Mouse (Mus musculus) embryonic facial prominence, embryonic 13.5 days (tissue): ENCODE data around the gene Loxl1. TPM values are rescaled to one million over a fixed set of nuclear protein-coding genes. Genes with fewer than 3 reads are reported as not detected.
A peak's percentile ranks its signal among the peaks of the same experiment; 100 is the strongest.

Experiments used
- ATAC-seq: fragments of 200-750 bp; cut with Nextera tagmentation; 2 replicates; pipeline ENCODE4 v1.8.0; 2017; ENCODE audit warnings: low read depth; ENCODE audit not compliant: insufficient number of reproducible peaks, insufficient read depth, low FRiP score, low TSS enrichment
- H3K27ac ChIP-seq: fragments of 300-500 bp; sonication (generic); 2 replicates; pipeline ENCODE4 v1.5.1; 2015; ENCODE audit warnings: moderate library complexity, mild to moderate bottlenecking, inconsistent platforms
- H3K27me3 ChIP-seq: fragments of 300-500 bp; sonication (generic); 2 replicates; pipeline ENCODE4 v1.6.1; 2015; ENCODE audit warnings: mild to moderate bottlenecking, inconsistent platforms
- H3K36me3 ChIP-seq: fragments of 300-500 bp; sonication (generic); 2 replicates; pipeline ENCODE4 v1.6.1; 2015; ENCODE audit warnings: mild to moderate bottlenecking, inconsistent platforms
- H3K4me1 ChIP-seq: fragments of 300-500 bp; sonication (generic); 2 replicates; pipeline ENCODE4 v1.6.1; 2015; ENCODE audit warnings: inconsistent platforms
- H3K4me2 ChIP-seq: fragments of 300-500 bp; sonication (generic); 2 replicates; pipeline ENCODE4 v1.6.1; 2015; ENCODE audit warnings: moderate library complexity, mild to moderate bottlenecking, inconsistent platforms
- H3K4me3 ChIP-seq: fragments of 300-500 bp; sonication (generic); 2 replicates; pipeline ENCODE4 v1.5.1; 2015; ENCODE audit warnings: mild to moderate bottlenecking, inconsistent platforms
- H3K9ac ChIP-seq: fragments of 300-500 bp; sonication (generic); 2 replicates; pipeline ENCODE4 v1.6.1; 2015; ENCODE audit warnings: mild to moderate bottlenecking, inconsistent platforms
- H3K9me3 ChIP-seq: fragments of 300-500 bp; sonication (generic); 2 replicates; pipeline ENCODE4 v1.6.1; 2016; ENCODE audit warnings: inconsistent platforms
- WGBS: fragments of 180-500 bp; shearing (Covaris S2); methylation state at CpG from one replicate; pipeline ENCODE4 v1.1.7; 2015; ENCODE audit warnings: mixed read lengths; 5-methylcytosine and 5-hydroxymethylcytosine counted together
- polyA plus RNA-seq: library from polyadenylated mRNA; unstranded; fragments of >200 nt; fragmentation: Nextera tagmentation; extraction: Ambion mirVana; gene quantifications from 2 replicates; pipeline ENCODE4 v1.2.1, GENCODE M21; 2015

Gene Loxl1
- polyA plus RNA-seq, 1 experiment from 2014 or later = 30.9 TPM

DNA sequence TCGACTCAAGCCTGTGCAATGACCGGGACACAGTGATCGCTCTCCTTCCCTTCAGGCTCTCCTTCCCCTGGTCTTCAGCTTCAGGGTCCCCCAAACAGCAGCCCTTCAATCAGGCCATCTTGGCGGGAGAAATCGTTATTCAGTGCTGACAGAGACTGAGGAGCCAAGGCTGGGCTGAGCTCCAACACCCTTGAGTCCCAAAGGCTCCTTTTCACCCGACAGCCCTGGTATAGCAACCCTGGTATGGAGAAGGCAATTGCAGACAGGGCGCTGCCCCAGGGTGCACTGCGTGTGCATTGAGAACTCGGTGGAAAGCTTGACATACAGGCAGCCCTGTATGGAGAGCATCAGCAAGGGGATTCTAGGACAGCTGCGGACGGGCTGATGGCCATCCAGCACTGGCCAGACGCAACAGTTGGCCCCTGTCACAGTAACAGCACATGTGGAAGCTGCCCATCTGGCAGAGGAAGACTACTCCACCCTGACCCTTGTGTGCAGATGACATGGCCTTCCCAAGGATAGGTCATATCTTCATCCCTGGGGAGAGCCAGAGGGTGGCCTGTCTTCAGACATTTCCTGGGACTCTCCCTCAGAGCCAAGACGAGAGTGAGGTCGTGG lies 2.8 kb downstream of the Loxl1 start:
- H3K9me3 ChIP-seq = no peaks in the 10 kb centered on the region
- peak overlapping the region; percentile 24 for H3K4me3 ChIP-seq
- peak overlapping the region; percentile 36; the same call in 1 of the 2 replicates for H3K9ac ChIP-seq
- H3K27me3 ChIP-seq = peaks cover 19% of the 10 kb centered on the region
- peaks cover 89% of the 10 kb centered on the region for H3K4me1 ChIP-seq
- H3K4me2 ChIP-seq = peak overlapping the region; percentile 89
- no peak for ATAC-seq
- WGBS = 78% methylated on average over 14 of the region's 14 CpGs
- H3K27ac ChIP-seq = no peak overlapping the region
- H3K36me3 ChIP-seq = no peaks in the 10 kb centered on the region

DNA sequence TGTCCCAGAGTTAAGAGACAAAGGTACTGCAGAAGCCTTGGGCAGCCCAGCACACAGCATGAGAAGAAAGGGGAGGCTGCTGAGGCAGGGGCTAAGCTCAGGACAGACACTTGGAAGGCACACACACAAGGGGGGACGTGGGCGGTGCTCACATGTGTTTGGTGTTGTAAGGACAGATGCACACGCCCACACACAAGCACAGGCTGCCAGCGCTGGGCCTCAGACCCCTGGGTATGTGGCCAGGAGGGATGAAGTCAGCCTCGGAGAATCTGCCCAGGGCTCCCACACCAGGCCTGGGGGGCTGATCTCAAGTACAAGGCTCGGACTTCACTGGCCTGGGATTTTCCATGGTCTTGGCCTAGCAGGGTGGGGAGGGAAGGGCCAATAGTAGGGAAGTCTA lies 4.6 kb downstream of the Loxl1 start:
- peak overlapping the region; percentile 61 for H3K9ac ChIP-seq
- no peaks in the 10 kb centered on the region for H3K9me3 ChIP-seq
- peak overlapping the region; percentile 39 for H3K4me2 ChIP-seq
- WGBS = 18% methylated on average over 6 of the region's 6 CpGs
- peaks cover 91% of the 10 kb centered on the region for H3K4me1 ChIP-seq
- 0 out of 2 replicates have a peak overlapping the region, but pooled peaks have one; percentile 2 for H3K4me3 ChIP-seq
- no peaks in the 10 kb centered on the region for H3K36me3 ChIP-seq
- H3K27me3 ChIP-seq = peaks cover 19% of the 10 kb centered on the region
- no peak for ATAC-seq
- H3K27ac ChIP-seq = peak overlapping the region; percentile 82

DNA sequence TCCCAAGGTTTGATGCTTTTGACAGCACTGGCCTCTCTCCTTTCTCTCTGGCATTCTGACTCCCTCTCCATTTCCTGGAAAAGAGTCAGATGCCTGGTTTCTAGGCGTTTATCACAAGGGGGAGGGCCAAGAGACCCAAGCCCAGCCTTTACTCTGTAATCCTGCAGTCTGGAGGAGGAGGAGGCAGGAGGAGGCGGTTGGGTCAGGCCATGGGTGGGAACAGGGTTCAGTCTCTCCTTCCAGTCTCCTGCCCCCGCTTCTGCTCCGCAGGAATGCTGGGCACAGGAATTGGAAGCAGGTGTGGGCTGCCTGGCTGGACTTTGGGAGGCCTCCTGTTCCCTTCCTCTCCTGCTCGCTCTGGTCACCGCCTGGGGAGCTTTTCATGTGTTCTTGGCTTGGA lies 7.3 kb downstream of the Loxl1 start:
- H3K4me2 ChIP-seq = peak overlapping the region; percentile 21; the same call in 1 of the 2 replicates
- ATAC-seq = 0 out of 2 replicates have a peak, but pooled peaks have one; percentile 44

DNA sequence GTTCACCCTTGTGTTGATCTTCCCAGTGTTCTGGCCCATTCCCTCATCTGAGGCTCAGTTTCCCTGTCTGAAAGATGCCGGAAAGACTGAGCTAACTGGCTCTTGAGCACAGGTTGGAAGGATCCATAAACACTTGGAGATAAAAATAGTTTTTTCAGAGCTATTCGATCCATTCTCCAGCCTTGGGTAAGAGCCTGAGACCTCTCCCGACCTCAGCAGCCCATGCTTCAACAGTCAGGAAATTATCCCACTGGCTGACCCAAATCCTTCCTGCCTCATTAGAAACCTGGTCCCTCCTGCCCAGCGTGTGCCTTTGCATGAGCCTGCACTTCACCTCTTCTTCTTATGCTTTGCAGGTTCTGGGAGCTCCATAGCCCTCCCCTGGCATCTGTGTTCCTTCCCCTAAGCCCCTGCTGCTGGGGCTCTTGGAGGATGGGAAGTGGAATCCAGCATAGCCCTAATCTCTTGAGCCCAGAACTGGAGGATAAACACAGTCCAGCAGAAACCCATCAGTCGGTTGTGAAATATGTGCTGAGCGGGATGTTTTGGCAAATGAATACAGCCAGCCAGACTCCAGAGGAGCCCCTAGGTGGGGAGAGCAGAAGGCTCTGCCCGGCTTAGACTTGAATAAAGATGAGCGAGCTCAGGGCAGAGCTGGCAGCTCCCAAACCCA lies 9.3 kb downstream of the Loxl1 start:
- Histone ChIP-seq H3K4me2 (no peak overlapping the region), H3K4me1 (peaks cover 66% of the 10 kb centered on the region), H3K9me3 (no peaks in the 10 kb centered on the region), H3K27ac (peak overlapping the region; percentile 24), H3K4me3 (no peak overlapping the region), H3K27me3 (no peaks in the 10 kb centered on the region), H3K36me3 (no peaks in the 10 kb centered on the region), H3K9ac (no peak overlapping the region)
- WGBS = 57% methylated on average over 8 of the region's 8 CpGs
- no peak for ATAC-seq

More for the DNA sequence above, 7.3 kb downstream of the Loxl1 start:
- 6% methylated on average over 6 of the region's 6 CpGs for WGBS
- Histone ChIP-seq H3K4me3 (no peak overlapping the region), H3K27me3 (no peaks in the 10 kb centered on the region), H3K27ac (peak overlapping the region; percentile 77), H3K36me3 (no peaks in the 10 kb centered on the region), H3K4me1 (peaks cover 71% of the 10 kb centered on the region), H3K9me3 (no peaks in the 10 kb centered on the region), H3K9ac (0 out of 2 replicates have a peak overlapping the region, but pooled peaks have one; percentile 21)

DNA sequence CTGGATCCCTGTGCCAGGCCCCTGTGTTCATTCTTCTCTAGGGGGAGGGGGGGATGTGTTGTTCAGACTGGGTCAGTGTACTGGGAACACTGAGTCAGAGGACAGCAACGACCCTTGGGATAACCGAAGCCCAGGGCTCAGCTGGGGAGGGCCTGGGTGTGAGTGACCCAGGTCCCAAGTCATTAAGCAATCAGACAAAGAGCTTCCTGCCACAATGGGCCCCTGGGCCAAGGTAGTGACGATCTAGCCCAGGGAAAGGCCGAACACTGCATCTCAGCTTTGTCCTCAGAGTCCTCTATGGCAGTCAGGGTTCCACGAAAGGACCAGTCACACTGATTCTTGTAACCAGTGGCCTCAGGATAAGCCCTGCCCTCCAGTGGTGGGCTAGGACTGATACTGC lies 9.9 kb downstream of the Loxl1 start:
- WGBS = 62% methylated on average over 5 of the region's 5 CpGs
- no peak for ATAC-seq
- Histone ChIP-seq H3K4me1 (peaks cover 60% of the 10 kb centered on the region), H3K27me3 (no peaks in the 10 kb centered on the region), H3K27ac (no peak overlapping the region), H3K9ac (no peak overlapping the region), H3K4me3 (no peak overlapping the region), H3K9me3 (no peaks in the 10 kb centered on the region), H3K36me3 (no peaks in the 10 kb centered on the region), H3K4me2 (no peak overlapping the region)

DNA sequence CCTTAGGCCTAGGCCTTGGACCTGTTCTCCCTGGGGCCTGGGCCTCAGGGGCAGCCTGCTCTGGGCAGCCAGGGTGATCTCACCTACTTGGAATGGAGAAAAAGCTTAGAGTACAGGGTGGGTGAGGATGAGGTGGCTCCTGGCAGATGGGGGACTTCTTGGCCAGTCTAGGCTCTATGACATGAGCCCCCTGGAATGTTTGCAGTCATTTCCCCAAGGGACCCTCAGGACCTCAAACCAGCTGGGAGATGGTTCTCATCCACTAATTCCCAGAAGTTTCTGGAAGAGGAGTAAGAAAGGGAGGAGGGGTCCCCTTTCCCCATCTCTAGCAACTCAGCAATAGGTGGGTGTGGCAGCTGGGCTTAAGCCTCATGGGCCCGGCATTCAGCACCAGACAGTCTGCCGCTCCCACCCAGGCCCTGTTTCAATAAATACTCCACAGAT lies 13.6 kb downstream of the Loxl1 start:
- H3K36me3 ChIP-seq = peaks cover 6% of the 10 kb centered on the region; the same call in 1 of the 2 replicates
- H3K9me3 ChIP-seq = no peaks in the 10 kb centered on the region
- no peak overlapping the region for H3K27ac ChIP-seq
- peak; percentile 34; the same call in 1 of the 2 replicates for ATAC-seq
- no peak overlapping the region for H3K4me2 ChIP-seq
- WGBS = 25% methylated on average over 2 of the region's 2 CpGs
- no peak overlapping the region for H3K9ac ChIP-seq
- peaks cover 33% of the 10 kb centered on the region for H3K4me1 ChIP-seq
- no peaks in the 10 kb centered on the region for H3K27me3 ChIP-seq
- no peak overlapping the region for H3K4me3 ChIP-seq

DNA sequence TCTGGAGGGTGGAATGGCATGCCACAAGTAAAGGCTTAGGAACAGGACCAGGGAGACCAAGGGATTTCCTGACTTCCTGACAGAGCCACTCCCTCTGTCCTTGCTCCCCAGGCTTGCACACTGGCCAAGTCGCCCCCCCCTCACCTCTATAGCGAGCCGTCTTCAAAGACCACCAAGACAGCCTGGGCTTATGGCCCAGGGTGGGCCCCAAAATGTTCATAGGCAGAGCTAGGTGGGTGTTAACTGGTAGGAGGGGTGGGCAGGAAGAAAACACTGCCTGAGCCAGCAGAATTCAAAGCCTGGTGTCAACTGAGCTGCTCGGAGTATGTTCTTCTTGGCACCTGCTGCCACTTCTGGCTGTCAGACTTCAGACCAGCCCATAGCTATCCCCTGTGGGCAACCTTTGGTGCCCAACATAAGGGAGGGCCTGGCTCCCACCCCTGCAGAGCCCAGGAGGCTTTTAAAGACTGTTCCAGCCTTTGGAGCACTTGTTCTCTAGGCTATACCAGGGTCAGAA lies 15.0 kb downstream of the Loxl1 start:
- H3K27me3 ChIP-seq = no peaks in the 10 kb centered on the region
- no peak overlapping the region for H3K27ac ChIP-seq
- WGBS = 71% methylated on average over 4 of the region's 4 CpGs
- H3K9me3 ChIP-seq = no peaks in the 10 kb centered on the region
- H3K36me3 ChIP-seq = peaks cover 13% of the 10 kb centered on the region
- peaks cover 21% of the 10 kb centered on the region for H3K4me1 ChIP-seq
- no peak for ATAC-seq
- no peak overlapping the region for H3K4me3 ChIP-seq
- H3K4me2 ChIP-seq = no peak overlapping the region
- no peak overlapping the region for H3K9ac ChIP-seq

DNA sequence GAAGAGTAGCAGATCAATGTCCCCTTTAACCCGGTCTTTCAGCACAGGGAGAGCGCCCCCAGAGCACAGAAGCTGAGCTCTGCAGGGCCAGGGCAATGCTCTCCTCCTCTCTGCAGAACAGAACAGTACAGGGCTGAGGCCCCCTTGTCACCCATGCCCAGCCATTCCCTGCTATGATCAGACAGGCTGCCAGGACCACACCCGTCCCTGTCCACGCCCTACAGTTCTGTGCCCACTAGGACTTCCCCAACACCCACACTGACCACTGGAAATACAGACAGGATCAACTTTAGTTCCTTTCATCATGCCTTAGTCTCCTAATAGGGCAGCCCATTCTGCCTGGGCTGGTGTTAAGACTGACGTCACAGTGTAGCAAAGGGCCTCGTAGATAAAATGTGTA lies 15.9 kb downstream of the Loxl1 start:
- no peaks in the 10 kb centered on the region for H3K27me3 ChIP-seq
- peaks cover 21% of the 10 kb centered on the region for H3K4me1 ChIP-seq
- ATAC-seq = no peak
- no peaks in the 10 kb centered on the region for H3K9me3 ChIP-seq
- no peak overlapping the region for H3K4me2 ChIP-seq
- H3K36me3 ChIP-seq = peaks cover 19% of the 10 kb centered on the region
- H3K9ac ChIP-seq = no peak overlapping the region
- WGBS = 89% methylated on average over 6 of the region's 6 CpGs
- no peak overlapping the region for H3K27ac ChIP-seq
- no peak overlapping the region for H3K4me3 ChIP-seq

DNA sequence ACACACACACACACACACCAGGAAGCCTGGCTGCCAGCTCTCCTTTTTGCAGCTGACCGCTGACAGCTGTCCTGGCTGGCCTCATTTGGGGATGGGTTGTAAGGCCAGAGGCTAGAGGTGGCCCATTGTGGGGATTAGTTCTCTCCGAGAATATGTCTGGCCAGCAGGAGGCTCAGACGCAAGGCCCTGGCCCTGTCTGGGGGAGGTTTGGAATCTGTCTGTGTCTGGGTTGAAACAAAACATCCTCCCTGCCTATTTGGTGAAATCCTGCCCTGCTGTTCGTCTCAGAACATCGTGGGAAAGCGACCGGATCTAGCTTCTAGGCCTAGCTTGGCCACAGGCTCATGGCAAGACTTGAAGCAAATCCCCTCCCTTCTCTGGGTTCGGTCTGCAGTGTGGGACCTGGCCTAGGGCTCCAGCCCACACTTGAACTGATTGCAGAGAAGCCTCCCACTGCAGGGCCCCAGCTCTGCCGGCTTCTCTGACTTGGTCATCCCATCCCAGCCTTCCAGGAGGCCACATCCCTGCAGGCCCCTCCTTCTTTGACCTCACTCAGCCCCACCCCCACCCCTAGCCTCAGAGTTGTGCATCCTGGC lies 17.1 kb downstream of the Loxl1 start:
- Histone ChIP-seq H3K4me2 (no peak overlapping the region), H3K27me3 (no peaks in the 10 kb centered on the region), H3K27ac (peak overlapping the region; percentile 33; the same call in 1 of the 2 replicates), H3K9ac (peak overlapping the region; percentile 40; the same call in 1 of the 2 replicates), H3K36me3 (peaks cover 23% of the 10 kb centered on the region), H3K4me3 (no peak overlapping the region), H3K9me3 (no peaks in the 10 kb centered on the region), H3K4me1 (peaks cover 21% of the 10 kb centered on the region)
- no peak for ATAC-seq
- WGBS = 19% methylated on average over 9 of the region's 9 CpGs

DNA sequence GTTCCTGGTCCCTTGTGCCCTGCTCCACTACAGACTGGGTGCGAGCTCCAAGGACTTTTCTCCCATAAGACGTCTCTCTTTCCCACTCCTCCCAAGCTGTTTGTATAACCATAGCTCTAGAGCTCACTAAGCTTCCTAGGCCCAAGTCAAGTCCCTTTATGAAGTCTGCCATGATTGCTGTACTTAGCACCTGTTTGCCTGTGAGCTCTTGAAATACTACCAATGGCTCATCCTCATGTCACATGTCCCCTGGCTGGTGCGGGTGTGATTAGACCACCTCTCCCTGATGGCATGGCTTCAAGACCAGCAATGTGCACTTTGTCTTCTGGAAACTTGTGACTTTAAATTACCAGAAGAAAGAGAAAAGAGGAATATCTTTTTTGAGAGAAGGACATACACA lies 17.6 kb downstream of the Loxl1 start:
- WGBS = 84% methylated on average over 3 of the region's 3 CpGs
- Histone ChIP-seq H3K9ac (no peak overlapping the region), H3K27me3 (no peaks in the 10 kb centered on the region), H3K4me1 (peaks cover 21% of the 10 kb centered on the region), H3K9me3 (no peaks in the 10 kb centered on the region), H3K27ac (no peak overlapping the region), H3K36me3 (peaks cover 28% of the 10 kb centered on the region), H3K4me3 (no peak overlapping the region), H3K4me2 (no peak overlapping the region)
- ATAC-seq = no peak

DNA sequence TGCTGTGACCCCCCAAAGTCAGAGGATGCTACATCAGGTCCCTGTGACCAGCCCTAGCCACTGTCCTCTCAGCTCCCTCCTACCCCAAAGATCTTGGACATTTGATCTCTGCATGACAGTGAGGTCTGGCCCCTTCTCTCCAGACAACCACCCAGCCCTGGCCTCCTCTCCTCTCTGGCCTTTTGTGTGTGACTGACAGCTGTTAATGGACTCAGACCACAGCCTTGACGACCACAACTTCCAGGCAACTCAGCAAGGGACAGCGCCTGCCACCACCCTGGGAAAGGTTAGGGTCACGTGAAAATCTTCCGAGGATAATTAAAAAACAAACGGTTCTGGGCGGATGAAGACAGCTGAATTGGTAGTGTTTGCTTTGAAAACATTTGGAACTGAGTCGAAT lies 18.5 kb downstream of the Loxl1 start:
- Histone ChIP-seq H3K27me3 (no peaks in the 10 kb centered on the region), H3K4me3 (no peak overlapping the region)

More for the DNA sequence above, 18.5 kb downstream of the Loxl1 start:
- Histone ChIP-seq H3K9me3 (no peaks in the 10 kb centered on the region), H3K4me2 (no peak overlapping the region), H3K36me3 (peaks cover 28% of the 10 kb centered on the region), H3K27ac (no peak overlapping the region), H3K4me1 (peaks cover 14% of the 10 kb centered on the region), H3K9ac (no peak overlapping the region)
- no peak for ATAC-seq
- WGBS = 45% methylated on average over 7 of the region's 7 CpGs
